Mouse (Mus musculus) G1E (cell line): ENCODE results near the gene Ankrd50.

Source experiments
- CTCF ChIP-seq: IDR thresholded peaks from 2 replicates; pipeline ENCODE4 v1.5.1; 2012; ENCODE audit warnings: low read depth, low read length, inconsistent platforms, mixed read lengths
- GATA1 ChIP-seq: IDR thresholded peaks from 2 replicates; pipeline ENCODE4 v1.6.1; 2012; ENCODE audit warnings: borderline replicate concordance, low read length, inconsistent platforms, mixed read lengths
- TAL1 ChIP-seq: conservative IDR thresholded peaks from 2 replicates; pipeline ENCODE4 v1.6.1; 2012; ENCODE audit warnings: low read depth, low read length, inconsistent platforms, mixed read lengths

GRCm38 (mm10) chr3:38473138-38473537 is 11.5 kb downstream of the Ankrd50 start:
- no peak for TF ChIP-seq CTCF
- no peak for TF ChIP-seq GATA1
- no peak for TF ChIP-seq TAL1
